Mouse (Mus musculus) limb, embryonic 14.5 days (tissue): ENCODE measurements at regions not wholly inside any gene's neighbourhood (a gene's known extent, or its start where the extent isn't known, plus 50 kb on each side); places are given as distances from the start of the nearest gene placed in this dataset.

ENCODE experiments used
- ATAC-seq: fragments of 200-750 bp; cut with Nextera tagmentation; 2 replicates; pipeline ENCODE4 v1.8.0; 2017; ENCODE audit warnings: low read depth, moderate number of reproducible peaks, moderate TSS enrichment; ENCODE audit not compliant: low FRiP score
- DNase-seq: peaks from one replicate; pipeline ENCODE4 v3.0.0-alpha.2; 2015; ENCODE audit warnings: low spot score
- H3K27ac ChIP-seq: fragments of 300-500 bp; sonication (generic); replicated peaks from 2 replicates; pipeline ENCODE4 v1.5.1; 2014; ENCODE audit warnings: low read depth, mild to moderate bottlenecking, low read length, moderate library complexity, mixed read lengths
- H3K27me3 ChIP-seq: fragments of 300-500 bp; sonication (generic); 2 replicates; pipeline ENCODE4 v1.6.1; 2014; ENCODE audit warnings: low read length, mixed read lengths; ENCODE audit not compliant: control insufficient read depth, insufficient read depth
- H3K36me3 ChIP-seq: fragments of 300-500 bp; sonication (generic); 2 replicates; pipeline ENCODE4 v1.6.1; 2014; ENCODE audit warnings: mild to moderate bottlenecking, low read length, moderate library complexity, mixed read lengths; ENCODE audit not compliant: control insufficient read depth, insufficient read depth
- H3K4me1 ChIP-seq: fragments of 300-500 bp; sonication (generic); 2 replicates; pipeline ENCODE4 v1.6.1; 2014; ENCODE audit warnings: antibody characterized with exemption, low read length, mixed read lengths; ENCODE audit not compliant: control insufficient read depth, insufficient read depth
- H3K4me2 ChIP-seq: fragments of 300-500 bp; sonication (generic); replicated peaks from 2 replicates; pipeline ENCODE4 v1.6.1; 2014; ENCODE audit warnings: low read depth, mild to moderate bottlenecking, low read length, moderate library complexity; ENCODE audit not compliant: severe bottlenecking
- H3K4me3 ChIP-seq: fragments of 300-500 bp; sonication (generic); replicated peaks from 2 replicates; pipeline ENCODE4 v1.5.1; 2014; ENCODE audit warnings: low read length
- H3K9ac ChIP-seq: fragments of 300-500 bp; sonication (generic); 2 replicates; pipeline ENCODE4 v1.6.1; 2014; ENCODE audit warnings: mild to moderate bottlenecking, low read depth, low read length, moderate library complexity; ENCODE audit not compliant: severe bottlenecking
- H3K9me3 ChIP-seq: fragments of 300-500 bp; sonication (generic); 2 replicates; pipeline ENCODE4 v1.6.1; 2016; ENCODE audit warnings: low read length; ENCODE audit not compliant: control insufficient read depth
- POLR2A ChIP-seq: fragments of 200-500 bp; IDR thresholded peaks from 2 replicates; pipeline ENCODE4 v1.8.0; 2012; ENCODE audit warnings: inconsistent platforms, mild to moderate bottlenecking, moderate library complexity, borderline replicate concordance; ENCODE audit not compliant: insufficient read depth, insufficient read length; ENCODE audit errors: extremely low read depth
- WGBS: fragments of 180-500 bp; shearing (Covaris S2); extraction: QIAGEN DNeasy Blood & Tissue Kit; methylation state at CpG from one replicate; pipeline ENCODE4 v1.1.7; 2014; 5-methylcytosine and 5-hydroxymethylcytosine counted together

- Histone ChIP-seq H3K27ac (no peak overlapping the region), H3K9ac (no peak overlapping the region)
- ATAC-seq: peak; percentile 28; the same call in 1 of the 2 replicates
Measured at GRCm38 (mm10) chr3:101513611-101514311, 90.7 kb downstream of the Atp1a1 start.

More at GRCm38 (mm10) chr3:101513611-101514311, 90.7 kb downstream of the Atp1a1 start:
- Histone ChIP-seq H3K4me3 (no peak overlapping the region), H3K36me3 (no peaks in the 10 kb centered on the region), H3K4me1 (peaks cover 17% of the 10 kb centered on the region), H3K9me3 (no peaks in the 10 kb centered on the region; the same call in 1 of the 2 replicates), H3K4me2 (no peak overlapping the region), H3K27me3 (no peaks in the 10 kb centered on the region)
- WGBS: 44% methylated on average over 13 of the region's 13 CpGs
- no peak for DNase-seq
- TF ChIP-seq POLR2A: no peak
